Mouse (Mus musculus) right cerebral cortex, postnatal 14 days (tissue): Measurements from ENCODE around the gene Cdk4.

Source experiments
- DNase-seq: peaks from one replicate; pipeline ENCODE4 v3.0.0; 2022

The Cdk4 gene

GRCm38 (mm10) chr10:127076082-127076481, 12.7 kb downstream of the Cdk4 start:
- no peak for DNase-seq

GRCm38 (mm10) chr10:127077515-127077914, 14.2 kb downstream of the Cdk4 start:
- DNase-seq: peak; percentile 58

- peak; percentile 33 for DNase-seq
Measured at GRCm38 (mm10) chr10:127078001-127078676, 14.8 kb downstream of the Cdk4 start.

GRCm38 (mm10) chr10:127078677-127079575, 15.6 kb downstream of the Cdk4 start:
- peak; percentile 68 for DNase-seq

GRCm38 (mm10) chr10:127079665-127080391, 16.5 kb downstream of the Cdk4 start:
- peak; percentile 65 for DNase-seq

GRCm38 (mm10) chr10:127080901-127081780, 17.8 kb downstream of the Cdk4 start:
- peak; percentile 67 for DNase-seq

- no peak for DNase-seq
Measured at GRCm38 (mm10) chr10:127081996-127082620, 18.8 kb downstream of the Cdk4 start.

GRCm38 (mm10) chr10:127083292-127083914, 20.1 kb downstream of the Cdk4 start:
- no peak for DNase-seq

GRCm38 (mm10) chr10:127083915-127084306, 20.6 kb downstream of the Cdk4 start:
- DNase-seq: no peak

- no peak for DNase-seq
Measured at GRCm38 (mm10) chr10:127085052-127085451, 21.7 kb downstream of the Cdk4 start.

GRCm38 (mm10) chr10:127085633-127086032, 22.3 kb downstream of the Cdk4 start:
- DNase-seq: no peak

GRCm38 (mm10) chr10:127090560-127091411, 27.5 kb downstream of the Cdk4 start:
- DNase-seq: peak; percentile 64

- DNase-seq: peak; percentile 62
Measured at GRCm38 (mm10) chr10:127091507-127092396, 28.4 kb downstream of the Cdk4 start.

- DNase-seq: no peak
Measured at GRCm38 (mm10) chr10:127092742-127093141, 29.4 kb downstream of the Cdk4 start.

- DNase-seq: no peak
Measured at GRCm38 (mm10) chr10:127094382-127094802, 31.1 kb downstream of the Cdk4 start.

GRCm38 (mm10) chr10:127098514-127098913, 35.2 kb downstream of the Cdk4 start:
- DNase-seq: no peak

GRCm38 (mm10) chr10:127099191-127099590, 35.9 kb downstream of the Cdk4 start:
- no peak for DNase-seq

GRCm38 (mm10) chr10:127099868-127100267, 36.5 kb downstream of the Cdk4 start:
- DNase-seq: no peak

GRCm38 (mm10) chr10:127100414-127100813, 37.1 kb downstream of the Cdk4 start:
- no peak for DNase-seq
